Mouse (Mus musculus) kidney, adult 2 months (tissue): Measurements from ENCODE around the gene Sfmbt1. TPM values are rescaled to one million over a fixed set of nuclear protein-coding genes. Genes with fewer than 3 reads are reported as not detected.
A peak's percentile ranks its signal among the peaks of the same experiment; 100 is the strongest.

Source experiments
- DNase-seq: peaks from one replicate; pipeline ENCODE4 v3.0.0; 2021
- H3K27ac ChIP-seq: fragments of 200-500 bp; 2 replicates; pipeline ENCODE4 v1.5.1; 2012; ENCODE audit warnings: low read depth, low read length, control low read depth, inconsistent platforms; ENCODE audit not compliant: insufficient read depth
- H3K27me3 ChIP-seq: fragments of 200-500 bp; replicated peaks from 2 replicates; pipeline ENCODE4 v1.6.1; 2012; ENCODE audit warnings: mild to moderate bottlenecking, moderate library complexity, low read length, inconsistent platforms; ENCODE audit not compliant: control insufficient read depth, insufficient read depth
- H3K36me3 ChIP-seq: fragments of 200-500 bp; 2 replicates; pipeline ENCODE4 v1.6.1; 2012; ENCODE audit warnings: mild to moderate bottlenecking, moderate library complexity, low read length, inconsistent platforms; ENCODE audit not compliant: control insufficient read depth, insufficient read depth
- H3K4me1 ChIP-seq: fragments of 200-500 bp; 2 replicates; pipeline ENCODE4 v1.6.1; 2011; ENCODE audit warnings: low read length; ENCODE audit not compliant: control insufficient read depth, insufficient read depth
- H3K4me3 ChIP-seq: fragments of 200-500 bp; 2 replicates; pipeline ENCODE4 v1.5.1; 2011; ENCODE audit warnings: mild to moderate bottlenecking, low read depth, low read length, control low read depth; ENCODE audit not compliant: insufficient read depth
- CTCF ChIP-seq: fragments of 200-500 bp; conservative IDR thresholded peaks from 2 replicates; pipeline ENCODE4 v1.5.1; 2011; ENCODE audit warnings: low read depth, mild to moderate bottlenecking, control low read depth, low read length, moderate library complexity, mixed read lengths; ENCODE audit not compliant: insufficient read depth, insufficient read length
- POLR2A ChIP-seq: fragments of 200-500 bp; IDR thresholded peaks from one replicate; pipeline ENCODE4 v1.6.1; 2011; ENCODE audit warnings: low read depth, low read length, control low read depth
- WGBS: fragments of 180-500 bp; shearing (Covaris S2); methylation state at CpG from one replicate; pipeline ENCODE4 v1.1.7; 2018; 5-methylcytosine and 5-hydroxymethylcytosine counted together
- polyA plus RNA-seq: library from polyadenylated mRNA; depleted of rRNA; stranded (reverse); fragments of >200 nt; gene quantifications from 2 replicates; pipeline ENCODE4 v1.2.3, GENCODE M21; 2012

The Sfmbt1 gene
- polyA plus RNA-seq, 1 experiment = 3.3 TPM

DNA sequence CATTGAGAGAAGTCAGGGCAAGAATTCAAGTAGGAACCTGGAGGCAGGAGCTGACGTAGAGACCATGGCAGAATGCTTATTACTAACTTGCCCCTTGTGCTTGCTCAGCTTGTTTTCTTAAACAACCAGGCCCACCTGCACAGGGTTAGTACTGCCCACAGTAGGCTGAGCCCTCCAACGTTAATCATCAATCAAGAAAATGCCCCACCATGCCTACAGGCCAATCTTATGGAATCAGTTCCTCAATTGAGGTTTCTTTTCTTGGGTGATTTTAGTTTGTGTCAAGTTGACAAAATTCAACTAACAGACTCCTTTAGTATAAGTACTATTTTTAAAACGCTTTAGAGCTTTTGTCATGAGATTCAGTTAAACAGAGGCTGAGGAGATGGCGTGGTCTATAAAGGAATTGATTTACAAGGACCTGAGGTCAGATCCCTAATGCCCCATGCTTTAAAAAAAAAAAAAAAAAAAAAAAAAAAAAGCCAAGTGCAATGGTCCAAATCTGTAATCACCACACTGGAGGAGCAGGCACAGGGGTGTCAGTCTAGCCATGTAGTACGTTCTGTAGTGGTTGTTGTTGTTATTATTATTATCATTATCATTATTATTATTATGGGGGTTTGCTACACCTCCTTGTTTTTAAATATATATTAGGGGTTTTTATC is 48.4 kb downstream of the Sfmbt1 start:
- H3K4me1 ChIP-seq = 0 out of 2 replicates have a peak, but pooled peaks cover 2% of the 10 kb centered on the region
- no peaks in the 10 kb centered on the region for H3K27me3 ChIP-seq
- H3K27ac ChIP-seq = no peak overlapping the region
- TF ChIP-seq POLR2A = no peak
- no peak for TF ChIP-seq CTCF
- WGBS = 49% methylated on average over 5 of the region's 5 CpGs
- no peak overlapping the region for H3K4me3 ChIP-seq
- H3K36me3 ChIP-seq = no peaks in the 10 kb centered on the region
- DNase-seq = no peak

DNA sequence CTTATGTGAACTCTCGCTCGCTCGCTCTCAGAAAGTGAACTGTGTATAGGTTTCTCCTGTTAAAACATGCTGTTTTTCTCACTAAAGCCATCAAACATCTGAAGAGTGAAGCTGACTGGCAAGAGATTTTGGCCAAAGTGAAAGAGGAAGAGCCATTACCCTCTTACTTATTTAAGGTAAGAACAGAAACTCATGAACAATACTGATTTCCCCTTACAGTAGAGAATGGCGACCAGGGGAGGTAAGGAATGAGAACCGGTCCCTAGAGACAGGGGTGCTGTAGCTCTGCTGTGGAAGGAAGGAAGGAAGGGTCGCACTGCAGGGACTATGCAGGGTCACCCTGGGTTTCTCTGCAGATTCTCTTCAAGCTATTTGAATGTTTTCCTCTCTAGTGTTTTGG is 70.0 kb downstream of the Sfmbt1 start:
- Histone ChIP-seq H3K27ac (no peak overlapping the region), H3K4me1 (no peaks in the 10 kb centered on the region), H3K4me3 (no peak overlapping the region), H3K27me3 (no peaks in the 10 kb centered on the region), H3K36me3 (peaks cover 1% of the 10 kb centered on the region)
- no peak for TF ChIP-seq CTCF
- no peak for TF ChIP-seq POLR2A
- 93% methylated on average over 6 of the region's 6 CpGs for WGBS
- no peak for DNase-seq

DNA sequence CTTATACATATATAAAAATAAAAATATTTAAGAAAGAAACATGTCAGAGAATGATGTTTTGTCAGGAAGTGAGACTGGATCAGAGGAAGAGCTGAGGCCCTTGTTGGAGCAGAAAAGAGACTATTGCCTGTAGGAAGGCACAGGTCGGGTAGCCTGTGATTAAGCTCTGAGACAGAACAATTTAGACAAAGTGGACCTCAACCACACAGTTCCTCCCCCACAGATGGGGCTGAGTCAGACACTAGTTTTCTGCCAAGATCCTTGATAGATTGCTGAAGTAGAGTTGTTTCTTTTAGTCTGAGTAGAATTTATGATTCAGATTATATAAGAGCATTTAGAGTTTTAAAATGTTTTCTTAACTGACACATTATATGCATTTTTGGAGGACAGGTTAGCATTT is 74.8 kb downstream of the Sfmbt1 start:
- TF ChIP-seq CTCF = no peak
- TF ChIP-seq POLR2A = no peak
- no peak overlapping the region for H3K4me3 ChIP-seq
- WGBS = 44% methylated on average over 1 of the region's 1 CpGs
- H3K27ac ChIP-seq = no peak overlapping the region
- no peaks in the 10 kb centered on the region for H3K27me3 ChIP-seq
- DNase-seq = no peak
- no peaks in the 10 kb centered on the region for H3K4me1 ChIP-seq
- peaks cover 1% of the 10 kb centered on the region for H3K36me3 ChIP-seq

DNA sequence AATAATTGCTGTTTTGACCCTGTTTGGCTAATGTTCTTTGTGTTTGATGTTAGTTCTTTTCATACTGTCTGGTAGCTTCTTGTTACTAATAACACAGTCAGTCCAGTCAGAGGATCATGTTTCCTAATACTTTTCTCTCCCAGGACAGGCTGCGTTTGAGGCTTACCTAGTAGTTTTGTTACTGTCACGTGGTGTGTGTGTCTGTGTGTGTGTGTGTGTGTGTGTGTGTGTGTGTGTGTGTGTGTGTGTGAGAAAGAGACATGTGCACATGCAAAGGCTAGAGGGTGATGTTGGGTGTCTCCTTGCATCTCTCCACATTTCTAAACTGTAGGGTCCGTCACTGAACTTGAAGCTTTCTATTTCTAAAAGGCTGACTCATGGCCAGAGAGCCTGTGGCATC is 78.2 kb downstream of the Sfmbt1 start:
- Histone ChIP-seq H3K27me3 (no peaks in the 10 kb centered on the region), H3K4me3 (no peak overlapping the region), H3K27ac (no peak overlapping the region), H3K36me3 (peaks cover 1% of the 10 kb centered on the region; the same call in 1 of the 2 replicates), H3K4me1 (no peaks in the 10 kb centered on the region)
- 75% methylated on average over 3 of the region's 3 CpGs for WGBS
- no peak for DNase-seq
- TF ChIP-seq CTCF = no peak
- TF ChIP-seq POLR2A = no peak

DNA sequence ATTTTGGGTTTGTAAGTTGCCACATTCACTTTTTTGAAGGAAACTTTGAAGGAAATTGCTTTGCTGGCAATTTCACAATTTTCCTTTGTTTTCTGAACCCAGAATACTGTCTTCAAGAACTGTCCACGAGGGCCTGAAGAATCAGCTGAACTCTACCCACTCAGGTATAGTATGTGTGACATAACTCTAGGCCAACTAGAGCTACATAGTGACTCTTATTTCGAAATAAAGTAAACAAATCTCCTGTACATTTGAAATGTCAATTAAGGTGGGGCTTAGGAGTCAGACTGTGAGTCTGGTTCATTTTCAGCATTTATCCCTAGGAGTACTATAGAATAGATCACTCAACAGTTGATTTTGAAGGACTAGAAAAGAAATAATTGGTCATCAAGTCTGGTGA is 87.1 kb downstream of the Sfmbt1 start:
- Histone ChIP-seq H3K4me3 (no peak overlapping the region), H3K4me1 (no peaks in the 10 kb centered on the region), H3K27ac (no peak overlapping the region), H3K27me3 (no peaks in the 10 kb centered on the region), H3K36me3 (peaks cover 2% of the 10 kb centered on the region; the same call in 1 of the 2 replicates)
- TF ChIP-seq POLR2A (no peak), CTCF (no peak)
- DNase-seq = no peak
- WGBS = 95% methylated on average over 2 of the region's 2 CpGs

DNA sequence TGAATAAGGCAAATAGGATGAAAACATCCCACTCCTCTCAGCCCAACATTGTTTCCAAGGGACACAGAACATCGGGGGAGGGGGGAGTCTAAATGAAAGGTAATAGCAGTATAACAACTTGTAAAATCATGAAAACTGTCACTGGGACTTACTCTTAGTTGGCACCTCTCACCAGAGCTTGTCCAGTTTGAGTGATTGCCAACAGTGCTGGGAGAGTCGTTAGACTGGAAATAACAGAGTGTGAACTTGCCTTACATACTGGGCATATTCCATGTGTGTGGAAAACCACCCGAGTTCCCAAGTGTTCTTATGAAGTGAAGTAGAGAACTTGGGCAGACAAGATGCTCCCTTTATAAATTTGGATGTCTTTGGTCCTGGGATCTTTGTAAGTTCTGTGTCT is 106.5 kb downstream of the Sfmbt1 start:
- WGBS = 54% methylated on average over 3 of the region's 3 CpGs
- H3K4me1 ChIP-seq = no peaks in the 10 kb centered on the region; the same call in 1 of the 2 replicates
- H3K27ac ChIP-seq = no peak overlapping the region
- no peaks in the 10 kb centered on the region for H3K27me3 ChIP-seq
- H3K36me3 ChIP-seq = peaks cover 2% of the 10 kb centered on the region; the same call in 1 of the 2 replicates
- TF ChIP-seq CTCF = no peak
- no peak for TF ChIP-seq POLR2A
- peak; percentile 16 for DNase-seq
- no peak overlapping the region for H3K4me3 ChIP-seq

DNA sequence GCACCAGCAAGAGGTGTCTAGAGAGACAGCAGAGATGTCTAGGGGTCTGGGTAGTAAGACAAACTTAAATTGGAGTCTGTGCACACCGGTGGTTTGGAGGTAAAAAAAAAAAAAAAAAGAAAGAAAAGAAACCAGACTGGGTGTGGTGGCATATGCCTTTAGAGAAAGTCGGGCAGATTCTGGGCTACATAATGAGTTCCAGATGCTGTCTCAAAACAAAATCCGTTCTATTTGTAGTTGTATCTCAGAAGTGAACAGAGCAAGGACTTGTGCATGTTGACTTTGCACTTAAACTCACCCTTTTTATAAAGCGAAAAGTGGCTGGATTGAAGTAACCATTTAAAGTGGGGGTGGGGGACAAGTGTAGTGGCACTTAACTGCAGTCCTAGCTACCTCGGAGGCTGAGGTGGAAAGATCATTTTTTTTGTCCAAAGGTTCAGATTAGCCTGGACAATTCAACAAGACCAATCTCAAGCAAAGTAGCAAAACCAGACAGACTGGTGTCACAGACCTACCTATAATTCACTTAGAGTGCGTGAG is 109.9 kb downstream of the Sfmbt1 start:
- no peaks in the 10 kb centered on the region for H3K27me3 ChIP-seq
- TF ChIP-seq POLR2A = no peak
- TF ChIP-seq CTCF = no peak
- WGBS = 53% methylated on average over 6 of the region's 6 CpGs
- H3K4me1 ChIP-seq = peaks cover 3% of the 10 kb centered on the region; the same call in 1 of the 2 replicates
- no peaks in the 10 kb centered on the region for H3K36me3 ChIP-seq
- no peak overlapping the region for H3K4me3 ChIP-seq
- no peak for DNase-seq
- no peak overlapping the region for H3K27ac ChIP-seq
